Mouse (Mus musculus): ENCODE measurements around the gene Ctnnbl1. TPM values are rescaled to one million over a fixed set of nuclear protein-coding genes. Genes with fewer than 3 reads are reported as not detected.
A peak's percentile ranks its signal among the peaks of the same experiment; 100 is the strongest.

The Ctnnbl1 gene
- polyA plus RNA-seq, 1 experiment from 2014 or later: 46.3 TPM

GRCm38 (mm10) chr2:157793851-157794332 is 56.7 kb downstream of the Ctnnbl1 start:
- no peak for TF ChIP-seq CTCF (IDR thresholded peaks at IDR 0.05; ENCODE audit: low read depth)
- Histone ChIP-seq H3K4me2 (ENCODE audit: low read length) (no peak overlapping the region), H3K4me3 (replicated peaks; ENCODE audit: low read depth, low read length) (no peak overlapping the region), H3K9ac (ENCODE audit: low read depth, low read length) (no peak overlapping the region), H3K27ac (no peak overlapping the region), H3K9me3 (replicated peaks; ENCODE audit: low read length) (no peaks in the 10 kb centered on the region), H3K27me3 (ENCODE audit: insufficient read depth, low read length) (no peaks in the 10 kb centered on the region), H3K4me1 (replicated peaks; ENCODE audit: insufficient read depth, low read length) (no peaks in the 10 kb centered on the region), H3K36me3 (ENCODE audit: insufficient read depth, low read length) (0 out of 2 replicates have a peak, but pooled peaks cover 5% of the 10 kb centered on the region)
- ATAC-seq (replicated peaks; ENCODE audit: low FRiP score, low read depth): no peak
- 69% methylated on average over 8 of the region's 8 CpGs for WGBS
- DNase-seq (ENCODE audit: low spot score): no peak

- H3K27ac ChIP-seq: no peak overlapping the region
- H3K4me1 ChIP-seq (replicated peaks; ENCODE audit: insufficient read depth, low read length): no peaks in the 10 kb centered on the region
- no peak overlapping the region for H3K4me3 ChIP-seq (replicated peaks; ENCODE audit: low read depth, low read length)
- no peaks in the 10 kb centered on the region for H3K27me3 ChIP-seq (ENCODE audit: insufficient read depth, low read length)
- no peak overlapping the region for H3K9ac ChIP-seq (ENCODE audit: low read depth, low read length)
- no peak for ATAC-seq (replicated peaks; ENCODE audit: low FRiP score, low read depth)
- H3K9me3 ChIP-seq (replicated peaks; ENCODE audit: low read length): no peaks in the 10 kb centered on the region
- 100% methylated on average over 1 of the region's 1 CpGs for WGBS
- no peaks in the 10 kb centered on the region for H3K36me3 ChIP-seq (ENCODE audit: insufficient read depth, low read length)
- no peak for TF ChIP-seq CTCF (IDR thresholded peaks at IDR 0.05; ENCODE audit: low read depth)
- DNase-seq (ENCODE audit: low spot score): no peak
- no peak overlapping the region for H3K4me2 ChIP-seq (ENCODE audit: low read length)
Observed at GRCm38 (mm10) chr2:157795627-157796423, 58.6 kb downstream of the Ctnnbl1 start.

GRCm38 (mm10) chr2:157799533-157799932 is 62.3 kb downstream of the Ctnnbl1 start:
- no peak overlapping the region for H3K4me3 ChIP-seq (replicated peaks; ENCODE audit: low read depth, low read length)

GRCm38 (mm10) chr2:157800288-157800687 is 63.1 kb downstream of the Ctnnbl1 start:
- H3K9me3 ChIP-seq (replicated peaks; ENCODE audit: low read length): no peaks in the 10 kb centered on the region
- no peak overlapping the region for H3K4me3 ChIP-seq (replicated peaks; ENCODE audit: low read depth, low read length)
- H3K9ac ChIP-seq (ENCODE audit: low read depth, low read length): no peak overlapping the region
- no peaks in the 10 kb centered on the region for H3K36me3 ChIP-seq (ENCODE audit: insufficient read depth, low read length)
- WGBS: 65% methylated on average over 2 of the region's 2 CpGs
- H3K27me3 ChIP-seq (ENCODE audit: insufficient read depth, low read length): no peaks in the 10 kb centered on the region
- DNase-seq (ENCODE audit: low spot score): no peak
- H3K4me1 ChIP-seq (replicated peaks; ENCODE audit: insufficient read depth, low read length): peaks cover 5% of the 10 kb centered on the region
- no peak overlapping the region for H3K4me2 ChIP-seq (ENCODE audit: low read length)
- ATAC-seq (replicated peaks; ENCODE audit: low FRiP score, low read depth): no peak
- no peak overlapping the region for H3K27ac ChIP-seq
- no peak for TF ChIP-seq CTCF (IDR thresholded peaks at IDR 0.05; ENCODE audit: low read depth)

More at GRCm38 (mm10) chr2:157799533-157799932, 62.3 kb downstream of the Ctnnbl1 start:
- peaks cover 5% of the 10 kb centered on the region for H3K4me1 ChIP-seq (replicated peaks; ENCODE audit: insufficient read depth, low read length)
- no peaks in the 10 kb centered on the region for H3K9me3 ChIP-seq (replicated peaks; ENCODE audit: low read length)
- H3K9ac ChIP-seq (ENCODE audit: low read depth, low read length): no peak overlapping the region
- DNase-seq (ENCODE audit: low spot score) (no peak), ATAC-seq (replicated peaks; ENCODE audit: low FRiP score, low read depth) (no peak)
- no peaks in the 10 kb centered on the region for H3K36me3 ChIP-seq (ENCODE audit: insufficient read depth, low read length)
- no peak overlapping the region for H3K27ac ChIP-seq
- WGBS: 94% methylated on average over 9 of the region's 9 CpGs
- no peaks in the 10 kb centered on the region for H3K27me3 ChIP-seq (ENCODE audit: insufficient read depth, low read length)
- no peak for TF ChIP-seq CTCF (IDR thresholded peaks at IDR 0.05; ENCODE audit: low read depth)
- H3K4me2 ChIP-seq (ENCODE audit: low read length): no peak overlapping the region

- no peaks in the 10 kb centered on the region for H3K9me3 ChIP-seq (replicated peaks; ENCODE audit: low read length)
- no peaks in the 10 kb centered on the region for H3K27me3 ChIP-seq (ENCODE audit: insufficient read depth, low read length)
- no peak overlapping the region for H3K4me3 ChIP-seq (replicated peaks; ENCODE audit: low read depth, low read length)
- peak overlapping the region; percentile 37; the same call in 1 of the 2 replicates for H3K27ac ChIP-seq
- peaks cover 5% of the 10 kb centered on the region for H3K4me1 ChIP-seq (replicated peaks; ENCODE audit: insufficient read depth, low read length)
- no peak for TF ChIP-seq CTCF (IDR thresholded peaks at IDR 0.05; ENCODE audit: low read depth)
- DNase-seq (ENCODE audit: low spot score): no peak
- no peak for ATAC-seq (replicated peaks; ENCODE audit: low FRiP score, low read depth)
- H3K36me3 ChIP-seq (ENCODE audit: insufficient read depth, low read length): no peaks in the 10 kb centered on the region
- H3K4me2 ChIP-seq (ENCODE audit: low read length): no peak overlapping the region
- WGBS: 27% methylated on average over 11 of the region's 11 CpGs
- no peak overlapping the region for H3K9ac ChIP-seq (ENCODE audit: low read depth, low read length)
Observed at GRCm38 (mm10) chr2:157800746-157801501, 63.7 kb downstream of the Ctnnbl1 start.

All from kidney, postnatal 0 days (tissue).